Mouse (Mus musculus) kidney, postnatal 14 days (tissue): Measurements from ENCODE around the gene Zfp93.

Experiments
- DNase-seq: peaks from one replicate; pipeline ENCODE4 v3.0.0; 2022; ENCODE audit warnings: mixed read lengths

Gene Zfp93

GRCm38 (mm10) chr7:24291387-24292090 is 21.3 kb downstream of the Zfp93 start:
- no peak for DNase-seq

- DNase-seq, result no peak
Observed at GRCm38 (mm10) chr7:24293061-24293851, 23.0 kb downstream of the Zfp93 start.

GRCm38 (mm10) chr7:24294763-24295162 is 24.5 kb downstream of the Zfp93 start:
- DNase-seq, result no peak

GRCm38 (mm10) chr7:24295376-24295775 is 25.2 kb downstream of the Zfp93 start:
- DNase-seq, result no peak

GRCm38 (mm10) chr7:24296386-24296785 is 26.2 kb downstream of the Zfp93 start:
- no peak for DNase-seq

GRCm38 (mm10) chr7:24297361-24298095 is 27.3 kb downstream of the Zfp93 start:
- no peak for DNase-seq

GRCm38 (mm10) chr7:24298635-24298972 is 28.4 kb downstream of the Zfp93 start:
- DNase-seq, result no peak

- DNase-seq, result peak; percentile 81
Observed at GRCm38 (mm10) chr7:24298973-24299708, 28.9 kb downstream of the Zfp93 start.

- peak; percentile 8 for DNase-seq
Observed at GRCm38 (mm10) chr7:24299823-24300481, 29.7 kb downstream of the Zfp93 start.

- peak; percentile 48 for DNase-seq
Observed at GRCm38 (mm10) chr7:24300771-24301282, 30.6 kb downstream of the Zfp93 start, which contains the start of gene Zfp61. Zfp61 (minus strand) TSS chr7:24301232.

- DNase-seq, result peak; percentile 34
Observed at GRCm38 (mm10) chr7:24315726-24316566, 45.7 kb downstream of the Zfp93 start.

GRCm38 (mm10) chr7:24316567-24317092 is 46.4 kb downstream of the Zfp93 start, which contains the start of gene Zfp94:
Zfp94 (minus strand) TSS chr7:24316666.
- peak; percentile 97 for DNase-seq

GRCm38 (mm10) chr7:24318942-24319341 is 48.7 kb downstream of the Zfp93 start:
- DNase-seq, result no peak

GRCm38 (mm10) chr7:24322593-24322992 is 52.4 kb downstream of the Zfp93 start:
- no peak for DNase-seq

GRCm38 (mm10) chr7:24325197-24325596 is 55.0 kb downstream of the Zfp93 start:
- no peak for DNase-seq

GRCm38 (mm10) chr7:24325675-24326128 is 55.5 kb downstream of the Zfp93 start:
- DNase-seq, result peak; percentile 7

GRCm38 (mm10) chr7:24326273-24327135 is 56.3 kb downstream of the Zfp93 start:
- no peak for DNase-seq
